Mouse (Mus musculus) heart, embryonic 11.5 days (tissue): ENCODE measurements around the gene Serpina3g. TPM values are rescaled to one million over a fixed set of nuclear protein-coding genes. Genes with fewer than 3 reads are reported as not detected.

Experiments
- ATAC-seq: fragments of 200-750 bp; cut with Nextera tagmentation; replicated peaks from 2 replicates; pipeline ENCODE4 v1.8.0; 2017; ENCODE audit warnings: moderate library complexity; ENCODE audit not compliant: insufficient number of reproducible peaks, low FRiP score, low TSS enrichment
- H3K27ac ChIP-seq: fragments of 300-500 bp; sonication (generic); 2 replicates; pipeline ENCODE4 v1.5.1; 2014; ENCODE audit warnings: mild to moderate bottlenecking, low read depth, low read length
- H3K27me3 ChIP-seq: fragments of 300-500 bp; sonication (generic); 2 replicates; pipeline ENCODE4 v1.6.1; 2014; ENCODE audit warnings: mild to moderate bottlenecking, low read length, mixed read lengths; ENCODE audit not compliant: control insufficient read depth, insufficient read depth
- H3K36me3 ChIP-seq: fragments of 300-500 bp; sonication (generic); 2 replicates; pipeline ENCODE4 v1.6.1; 2014; ENCODE audit warnings: mild to moderate bottlenecking, low read length, moderate library complexity, mixed read lengths; ENCODE audit not compliant: control insufficient read depth, insufficient read depth
- H3K4me1 ChIP-seq: fragments of 300-500 bp; sonication (generic); 2 replicates; pipeline ENCODE4 v1.6.1; 2014; ENCODE audit warnings: low read length; ENCODE audit not compliant: control insufficient read depth, insufficient read depth
- H3K4me2 ChIP-seq: fragments of 300-500 bp; sonication (generic); 2 replicates; pipeline ENCODE4 v1.6.1; 2014; ENCODE audit warnings: mild to moderate bottlenecking, moderate library complexity
- H3K4me3 ChIP-seq: fragments of 300-500 bp; sonication (generic); 2 replicates; pipeline ENCODE4 v1.5.1; 2014; ENCODE audit warnings: low read depth, low read length
- H3K9ac ChIP-seq: fragments of 300-500 bp; sonication (generic); 2 replicates; pipeline ENCODE4 v1.6.1; 2014; ENCODE audit warnings: mild to moderate bottlenecking, low read depth, low read length, moderate library complexity
- H3K9me3 ChIP-seq: fragments of 300-500 bp; sonication (generic); replicated peaks from 2 replicates; pipeline ENCODE4 v1.6.1; 2016; ENCODE audit warnings: low read length; ENCODE audit not compliant: control insufficient read depth
- WGBS: fragments of 180-500 bp; shearing (Covaris S2); extraction: QIAGEN DNeasy Blood & Tissue Kit; methylation state at CpG from one replicate; pipeline ENCODE4 v1.1.7; 2014; ENCODE audit not compliant: insufficient replicate concordance; 5-methylcytosine and 5-hydroxymethylcytosine counted together
- polyA plus RNA-seq: library from polyadenylated mRNA; unstranded; fragments of >200 nt; fragmentation: Nextera tagmentation; extraction: Ambion mirVana; gene quantifications from 2 replicates; pipeline ENCODE4 v1.2.1, GENCODE M21; 2014

Gene Serpina3g
- polyA plus RNA-seq, 1 experiment from 2014 or later = 1.1 TPM

GRCm38 (mm10) chr12:104261041-104261440 lies 25.0 kb downstream of the Serpina3g start:
- 0 out of 2 replicates have a peak, but pooled peaks cover 4% of the 10 kb centered on the region for H3K4me1 ChIP-seq
- no peak overlapping the region for H3K9ac ChIP-seq
- ATAC-seq = no peak; the same call in 1 of the 2 replicates
- 63% methylated on average over 3 of the region's 3 CpGs for WGBS
- H3K4me2 ChIP-seq = no peak overlapping the region
- no peaks in the 10 kb centered on the region for H3K9me3 ChIP-seq
- no peak overlapping the region for H3K27ac ChIP-seq
- no peak overlapping the region for H3K4me3 ChIP-seq
- no peaks in the 10 kb centered on the region for H3K36me3 ChIP-seq
- no peaks in the 10 kb centered on the region for H3K27me3 ChIP-seq

GRCm38 (mm10) chr12:104262863-104263262 lies 26.8 kb downstream of the Serpina3g start, which contains the start of gene Serpina3i:
Gene Serpina3i (plus strand): TSS chr12:104263122.
- Histone ChIP-seq H3K27me3 (no peaks in the 10 kb centered on the region), H3K9me3 (no peaks in the 10 kb centered on the region), H3K27ac (no peak within 1 kb of the TSS), H3K9ac (no peak within 1 kb of the TSS), H3K4me1 (0 out of 2 replicates have a peak, but pooled peaks cover 4% of the 10 kb centered on the region), H3K36me3 (no peaks in the 10 kb centered on the region), H3K4me3 (no peak within 1 kb of the TSS), H3K4me2 (no peak within 1 kb of the TSS)
- no peak for ATAC-seq

DNA sequence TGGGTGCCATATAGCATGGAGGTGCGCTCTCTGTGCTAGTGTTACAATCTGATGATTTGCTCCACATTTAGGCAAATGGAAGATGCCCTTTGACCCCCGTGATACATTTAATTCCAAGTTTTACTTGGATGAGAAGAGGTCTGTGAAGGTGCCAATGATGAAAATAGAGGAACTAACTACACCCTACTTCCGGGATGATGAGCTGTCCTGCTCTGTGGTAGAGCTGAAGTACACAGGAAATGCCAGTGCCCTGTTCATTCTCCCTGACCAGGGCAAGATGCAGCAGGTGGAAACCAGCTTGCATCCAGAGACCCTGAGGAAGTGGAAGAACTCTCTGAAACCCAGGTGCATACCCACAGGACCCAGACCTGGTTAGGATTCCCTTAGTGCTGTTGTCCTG lies 30.3 kb downstream of the Serpina3g start:
- no peak for ATAC-seq
- Histone ChIP-seq H3K4me2 (no peak overlapping the region), H3K27ac (no peak overlapping the region), H3K4me1 (0 out of 2 replicates have a peak, but pooled peaks cover 4% of the 10 kb centered on the region), H3K36me3 (no peaks in the 10 kb centered on the region), H3K9ac (no peak overlapping the region), H3K27me3 (no peaks in the 10 kb centered on the region), H3K4me3 (no peak overlapping the region), H3K9me3 (no peaks in the 10 kb centered on the region)
- 65% methylated on average over 3 of the region's 3 CpGs for WGBS

DNA sequence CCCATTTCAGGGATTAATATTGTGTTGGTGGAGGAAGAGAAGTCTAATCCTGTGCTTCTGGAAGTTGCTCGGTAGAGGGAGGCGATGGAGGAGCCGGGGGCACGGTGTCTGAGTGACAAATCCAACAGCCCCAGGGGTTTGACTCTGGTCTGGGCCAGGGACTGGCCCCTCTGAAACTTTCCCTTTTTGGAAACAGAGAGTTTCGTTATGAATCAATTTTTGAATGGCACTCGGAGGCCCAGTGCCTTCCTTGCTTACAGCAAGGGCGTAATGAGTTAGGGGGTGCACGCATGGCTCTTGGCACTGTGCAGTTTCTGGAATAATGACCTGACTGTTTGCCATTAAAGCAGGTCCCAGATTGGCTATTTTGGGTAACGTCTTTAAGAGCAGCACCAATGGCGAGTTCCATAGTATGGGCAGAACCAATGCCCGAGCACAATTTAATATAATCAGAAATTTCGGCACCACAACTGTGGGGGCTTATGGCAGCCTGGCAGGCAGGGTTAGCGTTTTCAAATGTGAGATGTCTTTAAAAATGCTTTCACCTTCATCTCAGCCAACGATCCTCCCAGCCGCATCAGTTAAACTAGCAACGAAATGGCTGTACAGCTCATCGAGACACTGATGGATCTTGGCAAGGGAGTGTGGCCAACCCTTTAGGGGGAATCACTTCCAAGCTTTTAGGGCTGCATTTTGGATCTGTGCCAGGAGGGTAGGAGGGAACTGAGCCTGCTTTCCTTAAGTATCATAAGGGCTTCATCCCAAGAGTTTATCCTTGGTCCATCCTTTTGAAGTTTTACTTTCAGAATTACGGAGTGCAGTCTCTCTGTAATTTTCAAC lies 42.4 kb downstream of the Serpina3g start:
- Histone ChIP-seq H3K4me3 (no peak overlapping the region), H3K9me3 (no peaks in the 10 kb centered on the region), H3K27me3 (no peaks in the 10 kb centered on the region), H3K4me1 (no peaks in the 10 kb centered on the region), H3K36me3 (no peaks in the 10 kb centered on the region), H3K4me2 (no peak overlapping the region), H3K9ac (no peak overlapping the region), H3K27ac (no peak overlapping the region)
- ATAC-seq = no peak
- 85% methylated on average over 18 of the region's 18 CpGs for WGBS

DNA sequence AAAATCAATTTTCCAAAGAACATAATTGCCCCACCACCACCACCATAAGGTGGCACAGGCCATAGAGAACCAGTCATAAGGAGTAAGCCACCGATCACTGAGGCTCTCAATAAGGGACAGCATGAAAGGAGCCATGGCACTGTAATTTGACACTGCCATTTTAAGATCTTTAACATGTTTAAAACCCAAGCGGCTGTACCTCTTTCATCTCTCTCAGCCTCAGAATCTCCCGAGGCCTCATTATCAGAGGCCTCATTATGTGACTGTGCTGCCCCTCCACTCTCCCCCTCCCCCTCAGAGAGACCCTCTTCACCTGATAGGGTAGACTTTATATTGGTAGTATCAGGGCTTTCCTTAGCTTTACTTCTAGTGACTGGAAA lies 43.0 kb downstream of the Serpina3g start:
- Histone ChIP-seq H3K27me3 (no peaks in the 10 kb centered on the region), H3K4me2 (no peak overlapping the region), H3K36me3 (no peaks in the 10 kb centered on the region), H3K27ac (no peak overlapping the region), H3K9me3 (no peaks in the 10 kb centered on the region), H3K9ac (no peak overlapping the region), H3K4me3 (no peak overlapping the region), H3K4me1 (no peaks in the 10 kb centered on the region)
- ATAC-seq = no peak
- WGBS = 16% methylated on average over 3 of the region's 3 CpGs

- H3K4me3 ChIP-seq = no peak overlapping the region
- ATAC-seq = no peak
- WGBS = 80% methylated on average over 11 of the region's 11 CpGs
- H3K9ac ChIP-seq = no peak overlapping the region
- no peaks in the 10 kb centered on the region for H3K27me3 ChIP-seq
- no peaks in the 10 kb centered on the region for H3K9me3 ChIP-seq
- no peaks in the 10 kb centered on the region for H3K36me3 ChIP-seq
- no peak overlapping the region for H3K4me2 ChIP-seq
- H3K4me1 ChIP-seq = no peaks in the 10 kb centered on the region
- H3K27ac ChIP-seq = no peak overlapping the region
These were observed 47.3 kb downstream of the Serpina3g start for GRCm38 (mm10) chr12:104283380-104283779.

DNA sequence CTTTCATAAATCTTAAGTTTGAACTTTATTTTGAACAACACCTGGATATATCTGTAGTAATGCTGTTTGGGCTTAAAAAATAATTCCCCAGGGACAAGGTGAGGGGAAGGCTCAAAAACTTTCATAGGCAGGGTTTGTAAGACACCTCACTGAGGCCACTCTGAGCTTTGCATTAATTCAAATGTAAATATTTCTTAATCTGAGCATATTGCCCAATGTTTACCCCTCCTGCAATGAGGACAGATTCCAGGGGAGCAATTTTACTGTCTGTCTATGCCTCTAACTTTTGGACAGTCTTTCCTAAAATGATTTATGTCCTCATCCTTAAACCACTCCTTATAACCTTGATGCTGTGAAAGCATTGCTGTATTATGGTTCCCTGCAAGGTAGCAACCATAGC lies 52.3 kb downstream of the Serpina3g start:
- Histone ChIP-seq H3K4me3 (no peak overlapping the region), H3K27ac (no peak overlapping the region), H3K27me3 (no peaks in the 10 kb centered on the region), H3K9ac (no peak overlapping the region), H3K4me1 (no peaks in the 10 kb centered on the region), H3K4me2 (no peak overlapping the region), H3K9me3 (no peaks in the 10 kb centered on the region), H3K36me3 (no peaks in the 10 kb centered on the region)
- ATAC-seq = no peak

GRCm38 (mm10) chr12:104289872-104290271 lies 53.8 kb downstream of the Serpina3g start:
- Histone ChIP-seq H3K36me3 (no peaks in the 10 kb centered on the region), H3K4me3 (no peak overlapping the region), H3K4me1 (no peaks in the 10 kb centered on the region), H3K27ac (no peak overlapping the region), H3K4me2 (no peak overlapping the region), H3K9ac (no peak overlapping the region), H3K27me3 (no peaks in the 10 kb centered on the region), H3K9me3 (no peaks in the 10 kb centered on the region)
- no peak for ATAC-seq
- 36% methylated on average over 4 of the region's 4 CpGs for WGBS
